Mouse (Mus musculus) cerebellum, adult 2 months (tissue): Measurements from ENCODE around the gene Itgb2. TPM values are rescaled to one million over a fixed set of nuclear protein-coding genes. Genes with fewer than 3 reads are reported as not detected.

Source experiments
- DNase-seq, 2 experiments: peaks; one replicate each; pipeline ENCODE4 v3.0.0; 2021
- H3K27ac ChIP-seq: fragments of 200-500 bp; 2 replicates; pipeline ENCODE4 v1.5.1; 2012; ENCODE audit warnings: low read length, control low read depth, inconsistent platforms; ENCODE audit not compliant: insufficient read depth
- H3K27me3 ChIP-seq: fragments of 200-500 bp; 2 replicates; pipeline ENCODE4 v1.6.1; 2012; ENCODE audit warnings: inconsistent platforms, mild to moderate bottlenecking, low read length, moderate library complexity; ENCODE audit not compliant: control insufficient read depth, insufficient read depth
- H3K4me1 ChIP-seq: fragments of 200-500 bp; 2 replicates; pipeline ENCODE4 v1.6.1; 2011; ENCODE audit warnings: low read length; ENCODE audit not compliant: control insufficient read depth, insufficient read depth
- H3K4me3 ChIP-seq: fragments of 200-500 bp; replicated peaks from 2 replicates; pipeline ENCODE3; 2011; ENCODE audit warnings: mild to moderate bottlenecking, low read depth, low read length, control low read depth; ENCODE audit not compliant: insufficient read depth
- CTCF ChIP-seq: fragments of 200-500 bp; IDR thresholded peaks from 2 replicates; pipeline ENCODE4 v1.5.1; 2011; ENCODE audit warnings: low read depth, mild to moderate bottlenecking, control low read depth, low read length, moderate library complexity, borderline replicate concordance; ENCODE audit not compliant: insufficient read depth
- POLR2A ChIP-seq: fragments of 200-500 bp; IDR thresholded peaks from 2 replicates; pipeline ENCODE4 v1.6.1; 2011; ENCODE audit warnings: low read length, control low read depth, borderline replicate concordance; ENCODE audit not compliant: insufficient read depth
- WGBS: fragments of 180-500 bp; shearing (Covaris S2); methylation state at CpG from one replicate; pipeline ENCODE4 v1.1.7; 2018; 5-methylcytosine and 5-hydroxymethylcytosine counted together
- polyA plus RNA-seq: library from polyadenylated mRNA; depleted of rRNA; stranded (reverse); fragments of >200 nt; gene quantifications from 2 replicates; pipeline ENCODE4 v1.2.3, GENCODE M21; 2012

Gene Itgb2
- polyA plus RNA-seq, 1 experiment, result 2.3 TPM

GRCm38 (mm10) chr10:77572225-77572624, 42.2 kb downstream of the Itgb2 start:
- DNase-seq, result no peak
- H3K27me3 ChIP-seq, result no peaks in the 10 kb centered on the region
- WGBS, result 26% methylated on average over 3 of the region's 3 CpGs
- no peaks in the 10 kb centered on the region for H3K4me1 ChIP-seq
- no peak overlapping the region for H3K27ac ChIP-seq
- H3K4me3 ChIP-seq, result no peak overlapping the region
- TF ChIP-seq POLR2A (no peak), CTCF (no peak)

- Histone ChIP-seq H3K4me3 (no peak overlapping the region), H3K4me1 (no peaks in the 10 kb centered on the region), H3K27me3 (no peaks in the 10 kb centered on the region), H3K27ac (no peak overlapping the region)
- DNase-seq, result no peak
- no peak for TF ChIP-seq CTCF
- no peak for TF ChIP-seq POLR2A
- WGBS, result 71% methylated on average over 1 of the region's 1 CpGs
Observed at GRCm38 (mm10) chr10:77573162-77573561, 43.1 kb downstream of the Itgb2 start.

GRCm38 (mm10) chr10:77580027-77580920, 50.2 kb downstream of the Itgb2 start:
- no peak for TF ChIP-seq POLR2A
- no peak for TF ChIP-seq CTCF
- H3K4me1 ChIP-seq, result peaks cover 4% of the 10 kb centered on the region
- H3K27me3 ChIP-seq, result no peaks in the 10 kb centered on the region
- no peak for DNase-seq
- H3K27ac ChIP-seq, result no peak overlapping the region
- 66% methylated on average over 10 of the region's 10 CpGs for WGBS
- no peak overlapping the region for H3K4me3 ChIP-seq

- no peak for DNase-seq
- WGBS, result 8% methylated on average over 8 of the region's 8 CpGs
- no peaks in the 10 kb centered on the region for H3K27me3 ChIP-seq
- peak overlapping the region; percentile 73 for H3K27ac ChIP-seq
- peaks cover 4% of the 10 kb centered on the region for H3K4me1 ChIP-seq
- no peak for TF ChIP-seq CTCF
- no peak for TF ChIP-seq POLR2A
- H3K4me3 ChIP-seq, result peak overlapping the region; percentile 61
Observed at GRCm38 (mm10) chr10:77581023-77581407, 51.0 kb downstream of the Itgb2 start.

- TF ChIP-seq POLR2A, result peak; percentile 95
- no peak for TF ChIP-seq CTCF
Observed at GRCm38 (mm10) chr10:77581408-77582284, 51.6 kb downstream of the Itgb2 start, which contains the start of gene Pttg1ip. Gene Pttg1ip (plus strand): TSS chr10:77581720.

GRCm38 (mm10) chr10:77582285-77582618, 52.2 kb downstream of the Itgb2 start:
- Histone ChIP-seq H3K4me3 (peak overlapping the region; percentile 69), H3K27ac (peak overlapping the region; percentile 34; the same call in 1 of the 2 replicates), H3K4me1 (peaks cover 12% of the 10 kb centered on the region), H3K27me3 (no peaks in the 10 kb centered on the region)
- WGBS, result 6% methylated on average over 8 of the region's 8 CpGs
- TF ChIP-seq CTCF (no peak), POLR2A (no peak)
- DNase-seq, result no peak

More at GRCm38 (mm10) chr10:77581408-77582284, 51.6 kb downstream of the Itgb2 start, which contains the start of gene Pttg1ip:
- Histone ChIP-seq H3K4me3 (peak within 1 kb of the TSS; percentile 69), H3K4me1 (peaks cover 8% of the 10 kb centered on the region), H3K27ac (peak within 1 kb of the TSS; percentile 73), H3K27me3 (no peaks in the 10 kb centered on the region)
- WGBS, result under 1% methylated on average over 64 of the region's 64 CpGs
- DNase-seq, result peak; percentile 94 to 97

- no peak overlapping the region for H3K4me3 ChIP-seq
- DNase-seq, result no peak
- no peaks in the 10 kb centered on the region for H3K27me3 ChIP-seq
- peaks cover 22% of the 10 kb centered on the region for H3K4me1 ChIP-seq
- no peak for TF ChIP-seq CTCF
- no peak overlapping the region for H3K27ac ChIP-seq
- 51% methylated on average over 10 of the region's 10 CpGs for WGBS
Observed at GRCm38 (mm10) chr10:77583795-77584422, 53.9 kb downstream of the Itgb2 start.

- TF ChIP-seq CTCF (no peak), POLR2A (no peak)
- Histone ChIP-seq H3K4me1 (peaks cover 30% of the 10 kb centered on the region), H3K27ac (no peak overlapping the region), H3K27me3 (no peaks in the 10 kb centered on the region), H3K4me3 (no peak overlapping the region)
- DNase-seq, result no peak
- 53% methylated on average over 3 of the region's 3 CpGs for WGBS
Observed at GRCm38 (mm10) chr10:77586637-77587036, 56.6 kb downstream of the Itgb2 start.
